Mouse (Mus musculus) brain, embryonic 18.5 days (tissue): ENCODE results near the gene Arhgef11.

ENCODE experiments used
- DNase-seq: peaks from one replicate; pipeline ENCODE4 v3.0.0-alpha.2; 2012; ENCODE audit warnings: low read depth, low spot score

Gene Arhgef11

DNA sequence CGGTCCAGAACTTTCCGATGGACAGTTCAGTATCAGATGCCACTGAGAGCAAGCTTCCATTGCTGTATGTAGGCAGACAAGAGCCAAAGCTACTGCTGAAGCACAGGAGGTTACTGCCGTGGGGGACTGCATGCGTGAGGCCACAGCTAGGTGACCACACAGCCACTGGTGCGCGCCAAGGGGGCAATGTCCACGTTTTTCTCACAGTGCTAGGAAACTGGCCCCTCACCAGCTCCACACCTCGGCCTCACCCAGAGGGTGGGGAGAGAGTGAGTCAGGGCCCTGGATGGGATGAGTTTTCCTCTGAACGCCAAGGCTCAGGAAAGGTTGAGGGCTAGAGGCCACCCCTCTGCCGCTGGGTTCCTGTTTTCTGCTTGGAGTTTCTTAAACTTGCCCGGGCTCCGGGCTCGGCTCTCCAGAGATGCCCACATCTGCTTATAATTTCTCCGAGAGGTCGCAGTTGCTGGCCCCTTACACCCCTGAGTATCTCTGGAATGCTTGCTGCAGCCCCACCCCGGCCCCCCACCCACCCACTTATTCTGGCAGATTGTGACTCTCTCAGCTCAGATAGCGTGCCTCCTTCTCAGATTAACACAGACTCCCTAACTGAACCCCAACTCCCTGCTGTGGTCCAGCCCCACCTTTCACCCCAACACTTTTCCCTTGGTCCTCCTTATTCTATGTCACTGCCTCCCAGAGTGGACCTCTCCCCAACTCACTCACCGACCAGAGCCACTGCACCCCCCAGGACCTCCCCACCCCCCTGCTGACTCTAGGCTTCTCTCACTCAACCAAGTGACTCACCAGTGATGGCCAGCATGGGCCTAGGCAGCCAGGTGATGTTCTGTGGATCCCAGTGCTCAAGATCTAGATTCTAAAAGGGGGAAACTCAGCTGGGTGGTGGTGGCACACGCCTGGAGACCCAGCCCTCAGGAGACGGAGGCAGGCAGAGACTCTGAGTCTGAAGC, 144.3 kb downstream of the Arhgef11 start:
- DNase-seq, result no peak

DNA sequence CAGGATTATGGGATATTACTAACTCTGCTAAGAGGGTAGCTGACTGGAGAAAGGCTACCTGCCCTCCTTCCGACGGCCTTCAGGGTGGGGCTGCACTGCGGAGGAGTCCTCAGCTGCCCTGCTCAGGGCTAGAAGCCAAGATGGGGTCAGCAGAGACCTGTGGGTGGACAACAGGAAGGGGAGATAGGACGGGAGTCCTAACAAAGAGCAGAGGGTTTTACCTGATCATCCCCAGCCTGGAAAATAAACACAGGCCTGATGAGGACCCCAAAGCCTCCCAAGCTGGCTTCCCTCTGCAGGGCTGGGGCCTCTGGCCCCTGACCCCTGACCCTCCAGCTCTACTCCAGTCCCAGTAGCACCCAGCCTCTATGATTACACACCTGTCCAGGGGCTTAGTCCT, 145.8 kb downstream of the Arhgef11 start:
- no peak for DNase-seq

DNA sequence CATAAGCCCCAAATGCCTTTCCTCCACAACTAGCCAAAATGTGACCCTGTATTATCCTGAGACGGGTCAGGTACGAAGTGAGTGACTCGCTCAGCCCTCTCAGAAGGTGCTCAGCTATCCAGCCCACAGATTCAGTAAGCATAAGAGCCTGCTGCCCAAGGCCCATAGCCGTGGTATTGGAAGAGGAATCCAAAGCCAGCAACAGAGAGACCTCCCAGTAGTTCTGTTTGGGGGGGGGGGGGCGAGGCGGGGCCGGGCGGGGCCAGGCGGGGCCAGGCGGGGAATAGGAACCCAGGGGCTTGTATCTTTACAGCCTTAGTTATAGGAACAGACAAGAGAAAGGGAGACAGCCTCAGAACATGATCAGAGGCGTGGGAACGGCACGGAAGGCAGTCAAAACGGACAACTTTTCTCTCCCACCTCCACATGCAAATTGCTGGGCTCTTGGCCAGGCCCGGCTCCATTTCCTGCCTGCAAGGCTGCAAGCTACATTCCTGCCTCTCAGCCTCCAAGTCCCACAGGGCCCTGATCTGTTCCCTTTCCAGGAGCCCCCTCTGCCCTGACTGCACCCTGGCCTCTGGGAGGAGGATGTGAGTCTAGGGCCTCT, 146.4 kb downstream of the Arhgef11 start:
- no peak for DNase-seq

DNA sequence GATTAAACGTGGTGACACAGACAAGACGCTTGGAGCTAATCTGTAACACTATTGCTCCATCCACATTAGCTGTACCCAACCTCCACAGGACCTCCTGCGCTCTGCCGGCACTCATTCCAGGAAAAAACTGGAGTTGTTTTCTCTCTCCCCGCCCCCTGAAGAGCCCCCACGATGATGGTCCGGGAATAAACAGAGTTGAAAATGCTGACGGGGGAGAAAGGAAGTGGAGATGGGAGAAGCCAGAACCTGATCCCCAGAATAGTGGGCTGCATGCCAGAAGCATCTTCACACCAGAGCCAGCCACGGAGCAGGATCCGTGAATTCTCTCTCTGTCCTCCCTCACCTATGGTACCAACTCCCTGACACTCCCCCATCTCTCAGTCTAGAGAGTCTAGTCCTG, 147.1 kb downstream of the Arhgef11 start:
- DNase-seq, result no peak

DNA sequence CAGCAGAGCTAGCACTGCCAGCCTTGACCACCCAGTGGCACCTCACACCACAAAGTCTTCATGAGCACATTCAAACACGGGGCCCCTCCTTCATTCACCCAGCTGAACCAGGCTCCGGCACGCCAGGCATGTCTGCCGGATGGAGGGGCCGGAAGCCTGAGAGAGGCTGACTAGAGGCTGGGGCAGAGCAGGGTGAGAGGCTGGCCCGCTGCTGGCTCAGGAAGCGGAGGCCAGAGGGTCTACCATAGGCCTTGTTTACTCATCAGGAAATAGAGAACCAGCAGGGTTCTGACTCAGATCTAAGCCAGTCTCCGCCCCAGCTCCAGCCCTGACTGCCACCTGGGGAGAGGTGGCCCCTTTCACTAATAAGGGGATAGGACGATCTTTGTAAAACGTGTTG, 147.7 kb downstream of the Arhgef11 start:
- no peak for DNase-seq

DNA sequence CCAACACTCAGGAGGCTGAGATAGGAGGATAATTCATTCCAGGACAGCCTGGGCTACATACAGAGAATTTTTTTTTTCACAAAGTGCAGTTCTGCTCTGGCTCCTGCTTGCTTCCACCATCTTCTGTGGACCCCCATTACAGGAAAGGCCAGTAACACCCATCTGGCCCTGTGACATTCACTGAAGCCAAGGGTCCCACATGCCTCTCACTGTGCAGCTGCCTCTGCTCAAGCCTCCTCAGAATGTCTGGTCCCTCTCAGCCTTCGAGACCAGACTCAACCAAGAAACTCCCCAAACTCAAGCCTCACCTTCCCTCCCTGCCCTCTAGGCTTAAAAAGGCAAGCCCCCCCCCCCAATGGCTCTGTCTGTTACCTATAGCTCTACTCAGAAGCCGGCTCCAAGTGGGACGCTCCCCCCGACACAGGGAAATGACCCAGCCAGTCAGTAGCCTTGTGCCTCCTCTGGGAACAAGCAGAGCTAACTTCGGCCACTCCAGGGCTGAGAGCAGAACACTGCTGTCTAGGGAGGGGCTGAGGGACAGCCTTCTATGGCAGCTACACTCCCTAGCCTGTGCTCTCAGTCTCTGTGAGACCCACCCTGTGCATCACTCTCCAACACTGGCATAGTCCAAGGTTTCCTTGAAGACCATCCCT, 148.4 kb downstream of the Arhgef11 start:
- DNase-seq, result no peak

DNA sequence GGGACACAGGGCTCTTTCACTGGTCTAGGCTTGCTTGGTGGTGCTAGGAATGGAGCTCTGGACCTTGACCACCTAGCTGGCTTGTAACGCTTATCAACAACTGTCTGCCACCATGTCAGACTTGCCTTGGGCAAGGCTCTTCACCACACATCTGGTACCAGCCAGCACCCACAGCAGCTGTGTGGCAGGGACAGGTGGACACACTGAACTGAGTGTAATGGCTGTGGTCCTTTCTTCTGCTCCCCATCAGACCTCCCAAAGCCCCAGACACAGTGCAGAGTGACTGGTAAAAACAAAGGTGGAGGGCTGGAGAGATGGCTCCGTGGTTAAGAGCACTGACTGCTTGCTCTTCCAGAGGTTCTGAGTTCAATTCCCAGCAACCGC, 148.9 kb downstream of the Arhgef11 start:
- no peak for DNase-seq

DNA sequence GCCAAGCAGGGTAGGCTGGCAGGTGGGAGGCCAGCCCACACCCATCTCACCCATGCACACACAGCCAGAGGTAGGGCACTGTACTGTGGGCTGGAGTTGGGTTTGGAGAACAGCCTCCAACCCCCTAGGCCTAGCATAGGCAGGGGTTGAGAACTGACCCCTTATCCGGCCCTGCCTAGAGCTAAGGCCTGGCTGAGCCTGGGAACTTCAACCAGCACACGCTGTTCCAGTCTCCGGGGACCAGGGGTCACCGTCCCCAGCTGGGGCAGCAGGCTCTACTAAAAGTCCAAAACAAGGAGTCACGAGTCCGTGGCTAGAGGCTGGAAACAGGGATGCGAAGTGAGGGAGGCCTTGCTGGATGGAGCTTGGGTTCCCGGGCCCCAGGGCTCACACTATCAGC, 150.4 kb downstream of the Arhgef11 start:
- no peak for DNase-seq

DNA sequence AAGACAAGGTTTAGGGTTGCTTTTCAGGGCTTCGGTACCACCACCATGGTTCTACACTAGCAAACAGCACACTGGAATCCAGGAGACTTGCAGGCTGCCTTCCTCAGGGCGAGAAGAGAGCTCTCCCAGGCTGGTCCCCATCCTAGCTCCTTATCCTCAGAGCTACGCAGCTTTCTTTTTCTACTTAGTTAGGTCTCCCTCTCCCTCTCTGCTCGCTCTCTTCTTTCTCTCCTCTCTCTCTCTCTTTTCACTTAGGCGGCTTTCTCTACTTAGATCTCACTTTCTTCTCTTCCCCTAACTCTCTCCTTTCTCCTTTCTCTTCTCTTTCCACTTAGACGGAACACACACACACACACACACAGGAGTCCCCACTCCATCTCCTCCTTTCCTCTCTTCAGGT, 151.1 kb downstream of the Arhgef11 start:
- no peak for DNase-seq

DNA sequence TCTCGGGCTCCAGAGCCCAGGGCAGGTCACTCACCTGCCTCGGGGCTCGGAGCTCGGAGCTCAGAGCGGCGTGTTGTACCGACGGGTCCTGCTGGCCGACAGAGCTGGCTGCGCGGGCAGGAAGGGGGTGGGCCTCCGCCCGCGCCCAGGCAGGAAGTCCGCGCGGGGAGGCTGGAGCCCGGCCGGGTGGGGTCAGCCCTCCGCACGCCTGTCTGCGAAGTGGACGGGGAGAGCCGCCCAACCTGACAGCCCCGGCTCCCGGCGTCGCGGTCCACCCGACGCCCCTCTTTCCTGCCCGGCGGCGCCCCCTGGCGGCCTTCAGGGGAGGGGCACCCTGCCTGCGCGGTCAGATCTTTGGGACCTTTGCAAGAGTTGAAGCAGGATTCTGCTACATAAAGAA, 151.5 kb downstream of the Arhgef11 start:
- no peak for DNase-seq

DNA sequence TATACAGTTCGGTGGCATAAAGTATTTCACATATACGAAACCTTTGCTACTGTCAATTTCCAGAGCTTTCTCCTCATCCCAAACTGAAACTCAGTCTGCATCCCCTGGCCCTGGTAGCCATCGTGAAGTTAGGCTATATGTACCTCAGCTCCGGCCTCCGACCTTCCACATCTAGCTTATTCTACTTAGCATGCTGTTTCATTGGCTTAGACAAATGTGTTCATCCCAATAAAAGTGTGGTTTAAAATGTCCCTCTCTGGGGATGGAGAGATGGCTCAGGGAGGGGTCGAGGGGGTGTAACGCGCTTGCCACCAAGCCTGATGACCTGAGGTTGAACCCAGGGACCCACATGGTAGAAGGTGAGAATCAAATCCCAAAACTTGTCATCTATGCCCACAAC, 152.1 kb downstream of the Arhgef11 start:
- no peak for DNase-seq

DNA sequence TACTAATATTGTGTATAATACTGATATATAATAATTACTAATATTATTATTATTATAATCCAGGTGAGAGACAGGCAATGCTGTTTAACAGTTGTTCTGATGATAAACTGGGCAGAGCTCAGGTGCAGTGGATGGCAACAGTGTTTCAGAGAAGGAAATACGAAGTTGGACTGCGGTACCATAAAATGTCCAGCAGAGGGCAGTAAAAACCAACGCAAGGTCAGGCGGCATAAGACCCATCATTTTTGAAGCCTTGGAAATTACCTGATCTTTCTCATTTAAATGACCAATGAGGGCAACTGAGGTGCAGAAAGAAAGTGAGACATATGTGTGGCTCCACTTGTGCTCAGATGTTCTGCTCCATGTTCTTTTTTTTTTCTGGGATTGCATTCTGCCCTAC, 152.9 kb downstream of the Arhgef11 start:
- DNase-seq, result no peak

DNA sequence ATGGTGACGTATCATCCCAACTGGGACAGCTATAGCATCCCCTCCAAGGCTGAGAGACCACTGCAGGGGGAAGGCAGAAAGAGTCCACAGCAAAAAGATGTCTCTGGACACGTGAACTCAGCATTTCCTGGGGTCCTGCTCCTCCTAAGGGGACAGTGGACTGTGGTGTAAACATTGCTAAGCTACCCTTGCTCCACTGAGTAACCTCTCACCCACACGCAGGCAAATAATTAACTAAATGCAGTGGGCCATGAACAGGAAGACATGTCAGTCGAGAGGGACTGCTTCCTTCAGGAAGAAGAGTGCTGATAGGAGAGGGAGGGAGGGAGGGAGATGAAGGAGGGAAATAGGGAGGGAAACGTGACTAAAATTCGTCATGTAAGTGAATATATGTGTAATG, 153.7 kb downstream of the Arhgef11 start:
- DNase-seq, result no peak

DNA sequence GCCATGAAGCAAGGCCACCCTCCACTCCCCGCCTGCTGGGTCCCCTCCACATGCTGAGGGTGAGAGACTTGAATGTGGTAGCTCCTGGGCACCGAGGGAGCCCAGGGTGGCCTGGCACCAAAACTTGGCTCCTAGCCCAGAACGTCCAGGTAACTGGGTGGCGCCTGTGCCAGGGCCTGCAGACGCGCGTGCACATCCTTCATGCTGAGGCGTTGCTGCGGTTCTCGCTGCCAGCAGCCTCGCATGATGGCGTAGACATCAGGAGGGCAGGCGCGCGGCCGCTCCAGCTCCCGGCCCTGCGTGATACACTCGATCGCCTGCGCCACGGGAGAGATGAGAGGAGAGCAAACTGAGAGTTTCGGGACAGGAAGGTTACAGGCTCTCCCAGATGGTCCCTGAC, 160.9 kb downstream of the Arhgef11 start:
- no peak for DNase-seq

DNA sequence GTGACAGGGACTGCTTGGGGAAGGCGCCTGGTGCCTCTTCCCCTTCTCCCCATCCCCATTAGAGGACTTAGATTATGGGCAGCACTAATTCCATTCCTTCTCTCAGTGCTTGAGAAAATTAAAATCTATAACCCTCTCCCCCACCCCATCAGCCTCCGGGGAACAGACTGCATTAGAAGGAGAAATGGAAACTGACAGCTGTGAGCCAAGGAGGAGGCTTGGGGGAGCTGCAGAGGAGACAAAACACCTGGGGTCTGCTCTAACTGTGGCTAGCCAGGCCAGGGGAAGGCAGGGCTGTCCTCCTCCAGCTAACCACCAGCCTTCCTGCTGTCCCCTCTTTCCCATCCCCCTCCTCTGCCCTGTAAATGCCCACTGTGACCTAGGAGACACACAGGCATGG, 161.7 kb downstream of the Arhgef11 start:
- DNase-seq, result no peak

DNA sequence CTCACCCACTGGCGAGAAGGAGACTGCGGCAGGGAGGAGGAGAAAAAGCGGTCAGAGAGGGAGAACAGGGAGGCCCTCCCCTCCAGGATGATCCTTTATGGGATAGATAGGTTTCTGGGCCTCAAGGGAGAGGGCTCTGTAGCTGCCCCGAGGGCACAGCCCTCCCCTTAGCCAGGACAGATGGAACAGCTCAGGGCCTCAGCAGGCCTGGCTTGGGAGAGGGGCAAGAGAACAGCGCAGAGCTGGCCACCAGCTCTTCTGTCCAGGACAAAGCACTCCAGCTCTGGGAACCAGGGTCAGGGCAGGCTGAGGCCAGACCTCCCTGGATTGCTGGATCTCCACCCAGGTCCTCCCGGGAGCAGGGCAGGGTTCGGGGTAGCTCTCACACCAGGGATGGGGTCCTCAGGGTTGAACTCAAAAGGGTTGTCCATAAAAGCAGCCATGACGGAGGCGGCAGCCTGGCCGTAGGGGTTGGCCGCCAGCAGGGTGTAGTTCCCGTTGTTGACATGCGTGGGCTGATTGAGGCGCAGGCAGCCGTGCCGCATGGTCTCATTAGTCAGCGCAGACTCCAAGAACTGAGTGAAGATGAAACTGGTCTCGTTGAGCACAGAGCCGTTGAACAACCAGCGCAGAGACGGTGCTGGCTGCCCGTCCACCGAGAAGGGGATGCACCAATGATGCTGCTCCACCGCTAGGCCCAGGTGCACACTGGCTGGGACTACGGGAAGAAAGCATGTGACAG, 166.1 kb downstream of the Arhgef11 start:
- DNase-seq, result no peak

DNA sequence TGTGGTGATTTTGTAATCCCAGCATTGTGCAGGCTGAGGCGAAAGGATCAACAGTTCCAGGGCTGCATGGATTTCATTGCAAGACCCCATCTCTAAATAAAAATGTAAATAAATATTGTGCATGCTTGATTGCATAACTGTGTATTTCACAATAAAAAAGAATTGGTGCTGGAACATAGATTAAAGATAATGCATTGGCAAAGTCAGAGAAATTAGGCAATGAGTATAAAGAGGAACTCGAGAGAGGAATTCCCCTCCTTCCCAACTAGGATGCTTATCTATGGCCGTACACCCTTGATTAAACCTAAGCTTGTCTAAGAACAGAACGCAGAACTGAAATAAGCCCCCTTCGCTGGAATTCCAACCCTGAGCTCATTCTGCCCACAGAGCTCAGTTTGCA, 167.8 kb downstream of the Arhgef11 start:
- DNase-seq, result no peak

DNA sequence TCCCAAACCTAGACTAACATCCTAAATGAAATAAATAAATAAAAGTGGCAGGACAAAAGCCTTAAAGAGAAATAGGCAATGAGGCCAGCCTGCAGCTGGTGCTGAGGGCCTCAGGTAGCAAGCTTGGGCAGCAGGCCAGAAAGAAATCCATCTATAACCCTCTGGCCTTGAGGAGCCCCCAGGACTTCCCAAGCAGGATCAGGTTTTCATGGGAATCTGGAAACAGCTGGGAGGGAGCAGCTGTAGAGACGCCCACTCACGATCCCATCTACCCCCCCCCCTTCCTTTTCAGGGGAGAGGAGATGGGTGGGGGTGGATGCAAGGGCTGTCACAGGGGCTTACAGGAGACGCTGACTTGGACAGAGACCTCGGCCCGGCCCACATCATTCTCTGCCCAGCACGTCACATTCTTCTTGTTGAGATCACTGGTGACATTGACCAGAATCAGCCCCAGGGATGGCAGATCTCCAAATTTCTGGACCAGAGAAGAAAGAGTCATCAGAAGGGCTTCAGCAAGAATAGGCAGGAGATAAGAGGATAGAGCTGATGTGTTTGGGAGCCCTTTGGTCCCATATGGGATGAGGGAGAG, 168.4 kb downstream of the Arhgef11 start:
- DNase-seq, result no peak
